Mouse (Mus musculus) thymus, adult 2 months (tissue): ENCODE results near the gene Tnnt2.

Experiments
- CTCF ChIP-seq: fragments of 200-500 bp; IDR thresholded peaks from 2 replicates; pipeline ENCODE4 v1.5.1; 2012; ENCODE audit warnings: mild to moderate bottlenecking, control low read depth, low read length, moderate library complexity, borderline replicate concordance; ENCODE audit not compliant: control insufficient read depth, poor library complexity, insufficient read depth; ENCODE audit errors: extremely low read depth
- POLR2A ChIP-seq: fragments of 200-500 bp; IDR thresholded peaks from 2 replicates; pipeline ENCODE4 v1.6.1; 2012; ENCODE audit warnings: mild to moderate bottlenecking, low read length, control low read depth, moderate library complexity; ENCODE audit not compliant: control insufficient read depth, poor library complexity, insufficient read depth; ENCODE audit errors: extremely low read depth

DNA sequence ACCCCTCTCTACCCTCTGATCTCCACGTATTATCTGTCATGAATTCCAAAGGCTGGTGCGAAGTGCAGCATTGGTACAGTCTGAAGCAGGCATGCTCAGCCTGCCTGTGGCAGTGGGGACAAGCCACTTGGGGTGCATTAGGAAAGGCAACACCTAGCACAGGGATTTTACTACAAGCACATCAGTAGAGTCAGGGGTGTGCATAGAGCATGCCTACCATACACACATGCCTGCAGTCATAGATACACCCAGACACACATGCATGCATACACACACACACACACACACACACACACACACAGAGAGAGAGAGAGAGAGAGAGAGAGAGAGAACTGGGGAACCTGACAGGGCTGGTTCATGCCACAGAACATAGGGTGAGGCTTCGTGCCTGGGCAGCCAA lies 23.9 kb upstream of the Tnnt2 start:
- no peak for TF ChIP-seq CTCF
- TF ChIP-seq POLR2A, result no peak
